Mouse (Mus musculus) testis, adult 2 months (tissue): ENCODE measurements around the gene Snrnp35. TPM values are rescaled to one million over a fixed set of nuclear protein-coding genes. Genes with fewer than 3 reads are reported as not detected.
A peak's percentile ranks its signal among the peaks of the same experiment; 100 is the strongest.
"Not testable (repeated sequence)": the region's sequence is repeated elsewhere in the genome, so short reads cannot be mapped to it uniquely, and the experiment has no call there.

Experiments used
- H3K27ac ChIP-seq: fragments of 200-500 bp; 2 replicates; pipeline ENCODE4 v1.5.1; 2012; ENCODE audit warnings: low read depth, low read length; ENCODE audit not compliant: control insufficient read depth, insufficient read depth
- H3K27me3 ChIP-seq: fragments of 200-500 bp; 2 replicates; pipeline ENCODE4 v1.6.1; 2012; ENCODE audit warnings: mild to moderate bottlenecking, low read length, moderate library complexity; ENCODE audit not compliant: control insufficient read depth, insufficient read depth
- H3K36me3 ChIP-seq: fragments of 200-500 bp; 2 replicates; pipeline ENCODE4 v1.6.1; 2012; ENCODE audit warnings: mild to moderate bottlenecking, low read length; ENCODE audit not compliant: control insufficient read depth, insufficient read depth
- H3K4me1 ChIP-seq: fragments of 200-500 bp; 2 replicates; pipeline ENCODE4 v1.6.1; 2012; ENCODE audit warnings: low read length; ENCODE audit not compliant: control insufficient read depth, insufficient read depth
- H3K4me3 ChIP-seq: fragments of 200-500 bp; 2 replicates; pipeline ENCODE4 v1.5.1; 2012; ENCODE audit warnings: low read depth, mild to moderate bottlenecking, low read length, moderate library complexity, mixed read lengths; ENCODE audit not compliant: control insufficient read depth
- CTCF ChIP-seq: fragments of 200-500 bp; IDR thresholded peaks from 2 replicates; pipeline ENCODE4 v1.5.1; 2012; ENCODE audit warnings: low read depth, mild to moderate bottlenecking, inconsistent platforms, low read length, moderate library complexity; ENCODE audit not compliant: control insufficient read depth, insufficient read depth, insufficient replicate concordance
- POLR2A ChIP-seq: fragments of 200-500 bp; IDR thresholded peaks from 2 replicates; pipeline ENCODE4 v1.6.1; 2012; ENCODE audit warnings: low read depth, mild to moderate bottlenecking, inconsistent platforms, low read length, moderate library complexity; ENCODE audit not compliant: control insufficient read depth
- polyA plus RNA-seq: library from polyadenylated mRNA; depleted of rRNA; stranded (reverse); fragments of >200 nt; gene quantifications from 2 replicates; pipeline ENCODE4 v1.2.3, GENCODE M21; 2012

Gene Snrnp35
- polyA plus RNA-seq, 1 experiment, result 26.5 TPM

- no peak overlapping the region for H3K4me3 ChIP-seq
- H3K36me3 ChIP-seq, result no peaks in the 10 kb centered on the region; the same call in 1 of the 2 replicates
- no peak for TF ChIP-seq POLR2A
- no peak for TF ChIP-seq CTCF
- H3K27ac ChIP-seq, result no peak overlapping the region
- peaks cover 3% of the 10 kb centered on the region; the same call in 1 of the 2 replicates for H3K4me1 ChIP-seq
- no peaks in the 10 kb centered on the region for H3K27me3 ChIP-seq
Measured at GRCm38 (mm10) chr5:124493455-124493854, 10.5 kb downstream of the Snrnp35 start.

- TF ChIP-seq CTCF (no peak), POLR2A (no peak)
- H3K36me3 ChIP-seq, result no peaks in the 10 kb centered on the region; the same call in 1 of the 2 replicates
- peaks cover 3% of the 10 kb centered on the region for H3K4me1 ChIP-seq
- H3K4me3 ChIP-seq, result no peak overlapping the region
- H3K27ac ChIP-seq, result no peak overlapping the region
- no peaks in the 10 kb centered on the region for H3K27me3 ChIP-seq
Measured at GRCm38 (mm10) chr5:124495547-124495946, 12.6 kb downstream of the Snrnp35 start.

GRCm38 (mm10) chr5:124496614-124497514 lies 13.9 kb downstream of the Snrnp35 start:
- Histone ChIP-seq H3K27me3 (no peaks in the 10 kb centered on the region), H3K36me3 (no peaks in the 10 kb centered on the region), H3K4me3 (no peak overlapping the region), H3K4me1 (peaks cover 3% of the 10 kb centered on the region), H3K27ac (no peak overlapping the region)
- TF ChIP-seq CTCF, result no peak
- TF ChIP-seq POLR2A, result no peak

DNA sequence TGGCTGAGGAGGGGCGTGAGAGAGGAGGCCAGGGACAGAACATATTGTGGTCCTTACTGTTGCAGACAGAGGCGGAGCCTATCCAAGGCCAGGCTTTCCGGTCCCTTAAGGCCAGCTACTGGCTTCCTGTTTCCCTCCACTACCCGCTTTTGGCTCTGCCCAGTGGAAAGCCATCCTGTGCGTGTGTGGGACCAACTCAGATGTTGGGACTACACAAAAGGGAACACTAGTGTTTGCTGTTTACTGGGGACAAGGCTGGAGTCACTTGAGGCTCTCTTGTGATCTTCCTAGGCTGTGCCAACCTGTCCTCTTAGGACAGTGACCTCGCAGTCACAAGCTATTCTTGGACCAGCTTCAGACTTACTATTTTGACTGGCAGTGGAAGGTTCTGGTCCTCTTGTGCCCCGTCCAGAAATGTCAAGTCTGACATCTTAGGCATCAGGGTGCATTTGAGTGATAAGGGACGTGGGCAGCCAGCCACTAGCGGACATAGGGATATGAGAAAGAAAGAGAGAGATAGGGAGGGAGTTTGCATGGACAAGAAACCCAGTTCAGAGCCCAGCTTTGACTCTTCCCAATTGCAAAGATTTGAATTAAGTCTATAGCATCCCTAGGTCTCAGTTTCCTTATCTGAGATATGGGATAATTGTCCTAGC lies 15.4 kb downstream of the Snrnp35 start:
- H3K27me3 ChIP-seq, result no peaks in the 10 kb centered on the region
- H3K4me1 ChIP-seq, result peaks cover 3% of the 10 kb centered on the region
- H3K27ac ChIP-seq, result peak overlapping the region; percentile 54; the same call in 1 of the 2 replicates
- no peaks in the 10 kb centered on the region for H3K36me3 ChIP-seq
- H3K4me3 ChIP-seq, result no peak overlapping the region
- TF ChIP-seq CTCF (no peak), POLR2A (no peak)

- no peaks in the 10 kb centered on the region for H3K27me3 ChIP-seq
- H3K4me1 ChIP-seq, result peaks cover 3% of the 10 kb centered on the region
- H3K4me3 ChIP-seq, result no peak overlapping the region
- no peak overlapping the region for H3K27ac ChIP-seq
- H3K36me3 ChIP-seq, result no peaks in the 10 kb centered on the region
- TF ChIP-seq POLR2A, result no peak
- no peak for TF ChIP-seq CTCF
Measured at GRCm38 (mm10) chr5:124499001-124499400, 16.1 kb downstream of the Snrnp35 start.

GRCm38 (mm10) chr5:124500037-124500436 lies 17.1 kb downstream of the Snrnp35 start:
- H3K27ac ChIP-seq, H3K4me3 ChIP-seq, H3K36me3 ChIP-seq, H3K4me1 ChIP-seq, H3K27me3 ChIP-seq: not testable (repeated sequence)

DNA sequence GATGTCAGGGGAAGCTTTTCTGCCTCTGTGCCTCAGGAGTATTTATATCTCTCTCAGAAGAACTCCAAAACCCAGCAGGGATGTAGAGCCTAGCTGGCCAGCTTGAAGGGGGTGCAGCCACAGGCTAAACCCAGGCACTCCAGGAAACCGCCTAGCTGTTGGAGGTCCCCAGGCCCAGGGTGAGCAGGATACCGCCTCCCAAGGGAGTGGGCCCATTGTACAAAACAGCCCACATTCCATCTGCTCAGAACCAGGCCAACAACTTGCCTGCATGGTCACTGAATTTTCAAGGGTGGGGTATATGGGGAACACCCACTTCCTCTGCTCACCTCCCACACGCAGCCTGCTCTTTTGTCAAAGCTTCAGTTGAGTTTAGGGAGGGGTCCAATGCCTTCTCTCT lies 17.6 kb downstream of the Snrnp35 start:
- peaks cover 3% of the 10 kb centered on the region for H3K4me1 ChIP-seq
- H3K27me3 ChIP-seq, result no peaks in the 10 kb centered on the region
- no peak overlapping the region for H3K27ac ChIP-seq
- TF ChIP-seq POLR2A (no peak), CTCF (no peak)
- H3K4me3 ChIP-seq, result no peak overlapping the region
- no peaks in the 10 kb centered on the region for H3K36me3 ChIP-seq
